Mouse (Mus musculus): ENCODE data around the gene Fbxl5.

Gene Fbxl5

DNA sequence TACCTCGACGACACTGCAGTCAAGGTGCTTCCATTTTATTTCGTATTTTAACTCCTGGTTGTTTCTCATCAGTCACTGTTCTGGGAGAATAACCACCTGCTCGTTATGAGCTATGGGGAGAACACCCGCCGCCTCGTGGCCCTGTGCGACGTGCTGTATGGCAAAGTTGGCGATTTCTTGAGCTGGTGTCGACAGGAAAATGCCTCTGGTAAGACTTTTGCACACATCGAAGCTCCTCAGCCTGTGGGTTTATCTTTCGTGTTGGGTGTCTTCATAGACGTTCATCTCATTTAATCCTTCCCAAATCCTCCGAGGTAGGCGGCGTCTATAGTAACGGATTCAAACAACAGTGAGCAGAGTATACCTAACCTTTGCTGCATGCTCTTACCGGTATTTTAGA, at the start of gene Fbxl5:
Gene Fbxl5 (minus strand): TSS at position 101 of the 400 bp plus-strand sequence.
- DNase-seq, result no peak

DNA sequence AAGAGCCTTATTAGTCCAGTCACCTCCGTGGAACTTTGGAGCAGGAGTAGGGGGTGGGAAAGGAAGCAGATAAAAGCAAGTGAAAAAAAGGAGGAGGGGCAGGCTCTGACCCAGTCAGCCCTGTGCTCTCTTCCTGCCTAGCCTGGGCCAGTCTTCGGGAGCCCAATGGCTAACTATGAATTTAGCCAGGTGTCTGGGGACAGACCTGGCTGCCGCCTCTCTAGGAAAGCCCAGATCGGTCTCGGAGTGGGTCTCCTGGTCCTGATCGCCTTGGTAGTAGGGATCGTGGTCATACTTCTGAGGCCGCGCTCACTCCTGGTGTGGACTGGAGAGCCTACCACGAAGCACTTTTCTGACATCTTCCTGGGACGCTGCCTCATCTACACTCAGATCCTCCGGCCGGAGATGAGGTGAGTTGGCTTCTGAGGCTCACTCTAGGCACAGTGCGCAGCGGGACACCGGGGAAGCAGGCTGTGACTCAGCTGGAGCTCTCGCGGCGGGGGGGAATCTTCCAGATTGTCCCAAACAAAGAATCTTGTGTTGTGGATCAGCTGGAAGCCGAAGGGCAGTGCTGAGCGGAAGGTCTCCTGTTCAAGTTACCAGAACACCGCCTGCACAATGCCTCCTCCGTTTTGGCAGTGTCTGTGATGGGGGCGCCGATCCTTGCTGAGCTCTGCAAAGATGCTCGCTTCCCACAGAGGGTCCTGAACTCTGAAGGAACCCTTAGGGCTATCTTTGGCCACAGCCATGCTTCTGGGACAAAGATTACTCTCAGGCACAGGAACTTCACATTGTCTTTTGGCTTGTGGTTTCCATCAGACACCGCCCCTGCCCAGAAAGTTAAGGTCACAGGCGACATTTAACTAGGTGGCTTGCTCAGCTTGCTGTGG, 47.5 kb upstream of the Fbxl5 start:
- peak; percentile 24 for DNase-seq

DNA sequence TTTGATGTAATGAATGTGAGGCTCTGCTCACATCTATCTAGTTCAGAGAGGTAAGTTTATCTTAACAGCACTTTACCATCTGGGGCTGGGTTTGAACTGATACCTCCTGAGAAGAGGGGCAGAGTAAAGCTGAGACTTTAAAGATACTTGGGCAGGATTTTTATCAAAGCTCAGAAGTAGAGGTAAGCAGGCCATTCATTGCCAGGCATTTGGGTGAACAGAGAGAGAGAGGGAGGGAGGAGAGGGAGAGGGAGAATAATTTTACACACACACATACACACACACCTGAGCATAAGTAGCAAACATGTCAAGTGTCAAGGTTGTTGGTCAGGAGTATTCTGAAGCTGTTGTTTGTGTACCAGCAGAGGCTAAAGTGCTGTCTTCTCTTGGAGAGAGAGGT, 46.8 kb upstream of the Fbxl5 start, which contains the start of gene Cd38:
Gene Cd38 (plus strand): TSS at position 301 of the 400 bp plus-strand sequence.
- DNase-seq, result no peak

DNA sequence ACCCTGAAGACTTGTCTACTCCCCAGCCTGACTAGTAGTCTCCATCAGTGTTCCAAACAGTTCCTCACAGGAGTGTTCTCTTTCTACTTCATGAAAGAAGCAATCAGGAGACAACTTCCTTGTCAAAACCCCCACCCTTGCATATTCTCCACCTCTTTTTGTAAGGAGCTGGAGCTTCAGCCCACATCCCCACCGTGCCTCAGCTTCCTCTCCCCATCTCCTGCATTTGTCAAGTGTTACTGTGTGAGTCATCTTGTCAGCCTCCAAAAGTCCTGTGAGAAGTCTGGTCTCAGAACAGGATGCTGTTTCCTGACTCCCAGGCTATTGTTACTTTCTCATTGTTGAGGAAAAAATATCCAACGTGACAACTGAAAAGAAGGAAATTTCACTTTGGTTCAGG, 43.9 kb upstream of the Fbxl5 start:
- DNase-seq, result no peak

DNA sequence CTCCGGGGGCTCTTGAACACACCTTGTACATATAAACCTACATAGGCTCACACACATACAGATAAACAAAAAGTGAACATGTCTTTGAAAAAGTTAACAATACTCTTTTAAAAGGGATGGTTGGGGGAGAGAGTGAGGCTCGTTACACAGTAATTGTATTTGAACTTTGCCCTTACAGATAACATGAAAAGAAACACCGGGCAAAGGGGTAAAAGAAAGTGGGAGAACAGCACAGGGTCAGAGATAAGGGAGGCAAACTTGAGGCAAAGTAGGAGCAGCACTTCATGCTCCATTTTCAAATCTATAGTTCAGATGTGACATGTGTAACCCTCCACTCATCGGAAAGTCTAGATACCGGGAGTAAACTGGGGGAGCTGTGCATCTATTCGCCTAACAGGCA, 42.2 kb upstream of the Fbxl5 start:
- DNase-seq, result no peak

DNA sequence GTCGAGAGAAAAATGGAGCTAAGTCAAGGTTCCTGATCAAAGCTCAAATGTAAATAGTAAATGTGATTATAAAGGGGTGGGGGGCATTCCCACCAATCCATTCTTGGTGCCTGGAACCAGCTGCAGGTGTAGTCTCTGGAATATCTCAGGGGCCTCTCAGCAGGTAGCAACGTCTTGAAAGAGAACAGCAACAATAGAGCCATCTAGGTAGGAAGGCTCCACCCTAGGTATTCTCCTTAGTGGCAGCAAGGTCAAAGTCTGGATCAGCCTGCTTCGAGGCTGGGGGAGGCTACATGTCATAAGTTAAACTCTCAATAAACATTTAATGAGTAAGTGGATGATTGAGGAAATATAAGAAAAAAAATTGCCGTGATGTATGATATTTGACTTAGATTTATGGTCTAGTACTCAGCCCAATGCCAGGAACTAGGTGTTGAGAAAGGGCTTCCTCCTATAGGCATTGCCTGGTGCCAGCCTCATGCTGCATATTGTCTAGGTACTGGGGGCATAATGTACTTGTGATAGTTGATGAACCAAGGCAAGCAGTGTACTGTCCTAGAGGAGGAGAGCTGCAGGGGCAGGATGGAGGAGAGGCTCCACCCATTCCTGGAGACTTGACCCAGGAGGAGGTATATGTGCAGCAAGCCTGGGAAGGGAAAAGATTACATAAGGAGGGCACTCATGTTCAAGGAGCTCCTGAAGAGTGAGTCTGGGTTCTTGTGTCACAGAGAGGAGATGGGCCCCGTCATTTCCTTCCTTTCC, 39.4 kb upstream of the Fbxl5 start:
- no peak for DNase-seq

DNA sequence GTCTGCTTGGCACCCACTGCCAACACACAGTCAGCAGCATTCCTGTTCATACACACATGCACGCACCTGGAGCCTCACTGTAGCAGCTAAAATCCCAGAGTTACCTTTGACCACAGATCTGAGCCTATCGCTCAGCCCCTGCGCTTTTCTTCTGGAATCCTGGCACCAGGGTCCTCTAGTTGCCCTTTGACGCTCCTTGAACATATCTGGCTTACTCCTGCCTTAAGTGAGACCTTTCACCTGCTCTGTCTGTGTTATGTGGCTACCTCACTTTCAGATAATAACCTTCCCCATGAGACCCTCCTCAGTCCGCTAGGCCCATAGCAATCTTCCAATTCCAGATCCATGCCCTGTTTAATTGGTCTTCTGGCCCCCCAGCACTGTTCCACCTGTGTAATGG, 38.7 kb upstream of the Fbxl5 start:
- no peak for DNase-seq

DNA sequence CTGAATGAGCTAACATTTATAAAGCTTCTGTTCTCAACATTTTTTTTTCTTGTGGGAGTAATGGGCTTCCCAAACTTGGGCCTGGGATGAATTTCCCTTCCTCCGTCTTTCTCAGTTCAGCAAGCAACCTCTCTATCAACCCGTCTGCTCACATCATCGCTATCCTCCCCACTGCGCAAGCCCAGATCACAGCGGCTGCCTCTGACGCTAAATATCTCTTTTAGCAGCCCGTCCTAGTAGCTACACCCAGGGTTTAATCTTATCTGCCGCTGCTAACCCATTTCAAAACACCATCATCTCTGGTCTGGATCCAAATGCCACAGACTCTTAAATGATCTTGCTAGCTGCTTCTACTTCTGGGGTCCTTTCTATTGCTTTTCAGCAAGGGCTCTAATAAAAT, 38.2 kb upstream of the Fbxl5 start:
- no peak for DNase-seq

DNA sequence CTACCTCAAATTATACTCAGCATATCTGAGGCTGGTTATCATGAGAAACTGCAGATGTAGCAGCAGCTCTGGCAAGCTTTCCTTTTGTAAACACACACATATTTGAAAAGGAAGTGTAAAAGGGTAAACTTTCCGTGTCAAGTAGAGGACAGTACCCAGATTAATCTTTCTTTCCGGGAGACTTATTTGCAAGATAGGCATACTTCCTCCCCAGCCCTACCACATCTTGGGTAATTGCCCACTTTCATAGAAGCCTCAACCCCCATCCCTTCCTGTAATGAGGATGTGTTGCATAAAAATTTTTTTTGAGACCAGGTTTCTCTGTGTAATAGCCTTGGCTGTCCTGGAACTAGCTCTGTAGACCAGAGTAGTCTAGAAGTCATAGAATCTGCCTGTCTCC, 34.3 kb upstream of the Fbxl5 start:
- no peak for DNase-seq

DNA sequence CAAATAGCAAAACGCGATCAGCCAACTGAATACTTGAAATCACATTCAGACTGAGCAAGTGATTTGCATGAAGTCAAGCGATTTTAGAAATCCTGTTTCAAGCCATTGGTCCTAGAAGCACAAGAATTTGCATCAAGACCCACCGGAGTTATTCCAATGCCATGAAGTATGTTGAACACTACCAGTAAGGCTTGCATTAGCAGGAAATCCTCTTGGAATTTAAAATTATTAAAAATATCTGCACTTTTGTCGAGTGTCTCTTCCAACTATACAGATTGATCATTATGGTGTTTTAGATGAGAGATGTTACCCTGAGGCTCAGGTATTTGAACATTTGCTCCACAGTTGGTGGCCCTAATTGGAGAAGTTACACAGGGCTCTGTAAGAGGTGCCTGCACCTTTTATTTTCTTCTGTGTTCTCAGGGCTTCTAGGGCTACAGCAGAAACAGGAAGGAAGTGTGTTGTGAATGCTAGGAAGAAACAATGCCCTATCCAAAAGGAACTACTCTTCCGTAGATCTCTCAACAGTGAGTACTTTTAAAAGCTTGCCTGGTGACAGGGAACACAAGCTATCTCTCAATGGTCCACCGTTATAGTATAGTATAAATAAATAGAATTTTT, 32.5 kb upstream of the Fbxl5 start:
- DNase-seq, result no peak

- DNase-seq, result no peak
Measured at GRCm38 (mm10) chr5:43853096-43853867, 31.8 kb upstream of the Fbxl5 start.

DNA sequence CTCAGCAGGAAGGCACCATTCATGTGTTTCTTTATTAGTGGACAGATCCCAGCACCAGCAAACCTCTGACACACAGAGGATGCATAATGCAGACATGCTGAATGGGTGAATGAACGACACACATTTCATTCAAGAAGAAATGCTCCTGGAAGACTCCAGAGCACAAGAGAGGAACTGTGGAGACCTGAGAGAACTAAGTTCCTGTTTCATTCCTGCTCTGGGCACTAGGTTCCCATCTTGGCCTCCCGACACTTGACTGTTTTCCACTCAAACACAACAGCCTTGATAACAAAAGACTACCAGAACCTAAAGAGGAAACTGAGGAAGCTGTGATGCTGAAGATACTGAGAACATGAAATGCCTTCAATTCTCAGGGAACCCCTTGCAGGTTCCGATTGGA, 26.8 kb upstream of the Fbxl5 start:
- no peak for DNase-seq

DNA sequence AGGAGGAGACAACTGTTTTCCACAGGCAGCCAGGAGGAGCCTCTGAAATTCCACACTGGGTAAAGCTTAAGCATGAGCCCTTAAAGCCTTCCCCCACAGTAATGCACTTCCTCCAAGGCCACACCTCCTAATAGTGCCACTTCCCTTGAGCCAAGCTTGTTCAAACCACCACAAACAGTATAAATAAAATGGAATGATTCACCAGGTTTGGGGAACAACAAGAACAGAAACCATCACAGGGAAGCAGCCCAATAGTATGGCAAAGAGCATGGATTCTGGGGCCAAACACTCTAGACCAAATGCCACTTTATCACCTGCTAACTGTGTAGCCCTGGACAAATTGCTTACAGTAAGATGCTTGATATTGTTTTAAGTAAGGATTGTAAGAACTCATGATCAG, 26.1 kb upstream of the Fbxl5 start:
- no peak for DNase-seq

GRCm38 (mm10) chr5:43846227-43846626, 24.8 kb upstream of the Fbxl5 start:
- DNase-seq, result no peak

DNA sequence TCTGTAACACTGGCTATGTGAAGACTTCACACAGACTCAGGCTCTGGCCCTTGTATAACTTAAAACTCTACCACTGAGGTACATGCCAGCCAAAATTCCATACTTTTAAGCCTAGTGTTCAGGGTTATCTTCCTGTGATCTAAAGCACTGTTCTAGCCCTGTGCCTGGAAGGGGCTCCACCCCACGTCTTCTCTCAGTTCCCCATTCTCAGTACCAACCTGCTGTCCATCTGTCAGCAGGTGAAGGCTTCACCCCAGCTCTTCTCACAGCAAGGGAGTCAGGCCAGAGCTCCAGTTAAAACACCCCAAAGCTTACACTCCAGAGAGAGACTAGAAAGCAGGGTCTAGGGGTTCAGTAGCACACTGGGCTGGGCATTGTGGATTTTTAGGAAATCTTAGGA, 24.2 kb upstream of the Fbxl5 start:
- no peak for DNase-seq

DNA sequence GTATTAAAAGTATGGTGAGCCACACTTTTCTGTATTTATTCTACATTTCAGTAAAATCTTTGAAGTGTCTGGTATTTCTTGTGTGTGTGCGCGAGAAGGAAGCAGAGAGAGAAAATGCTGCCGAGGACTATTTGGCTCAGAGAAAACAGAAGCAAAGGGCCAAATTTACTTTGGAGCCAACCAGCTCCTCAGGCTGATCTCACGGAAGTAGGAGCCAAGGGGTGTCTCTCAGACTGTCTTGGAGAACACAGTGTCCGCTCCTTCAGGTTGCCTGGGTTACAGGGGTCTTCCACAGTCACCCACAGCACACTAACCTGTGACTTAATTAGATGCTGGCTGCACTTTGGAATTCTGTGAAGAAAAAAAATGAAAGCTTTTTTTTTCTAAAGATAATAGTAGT, 23.6 kb upstream of the Fbxl5 start:
- DNase-seq, result no peak

DNA sequence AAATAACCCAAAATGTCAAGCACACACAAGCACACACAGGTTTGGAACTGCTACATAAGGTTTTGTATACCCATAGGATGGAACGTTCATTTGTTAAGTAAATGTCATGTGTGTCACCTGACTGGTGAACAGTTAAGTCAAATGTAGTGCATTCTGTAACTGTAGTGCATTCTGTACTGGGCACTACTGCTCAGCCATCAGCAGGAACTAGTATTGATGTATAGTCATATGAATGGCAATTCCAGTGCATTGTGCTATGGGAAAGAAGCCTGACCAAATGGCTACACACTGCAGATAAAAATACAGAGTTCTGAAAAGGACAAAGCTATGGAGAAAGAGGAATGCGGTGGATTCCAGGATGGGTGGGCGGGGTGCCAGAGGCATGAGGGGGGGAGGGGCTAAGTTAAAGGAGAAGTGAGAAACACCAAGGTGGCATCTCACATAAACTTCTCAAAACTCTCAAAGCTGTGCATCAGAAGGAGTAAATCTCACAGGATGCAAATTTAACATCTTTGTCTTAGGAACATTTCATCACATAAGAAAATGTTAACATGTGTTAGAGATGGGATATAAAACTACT, 21.2 kb upstream of the Fbxl5 start:
- no peak for DNase-seq

DNA sequence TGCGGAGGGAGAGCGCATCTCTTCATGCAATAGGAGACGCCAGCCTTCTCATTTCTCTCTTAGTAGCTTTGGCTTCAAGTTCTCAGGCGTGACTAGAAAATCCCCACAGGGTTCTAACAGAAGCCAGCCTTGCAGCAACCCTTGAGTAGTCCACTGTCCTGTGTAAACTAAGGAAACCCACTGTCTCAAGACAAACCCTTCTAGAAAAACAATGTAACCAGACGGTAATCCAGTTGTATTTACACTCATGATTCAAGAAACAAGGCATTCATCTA, 20.5 kb upstream of the Fbxl5 start:
- DNase-seq, result no peak

GRCm38 (mm10) chr5:43841144-43842010, 19.9 kb upstream of the Fbxl5 start:
- no peak for DNase-seq

- DNase-seq, result peak; percentile 33
Measured at GRCm38 (mm10) chr5:43837372-43837771, 15.9 kb upstream of the Fbxl5 start.

GRCm38 (mm10) chr5:43836590-43836989, 15.2 kb upstream of the Fbxl5 start:
- DNase-seq, result no peak

DNA sequence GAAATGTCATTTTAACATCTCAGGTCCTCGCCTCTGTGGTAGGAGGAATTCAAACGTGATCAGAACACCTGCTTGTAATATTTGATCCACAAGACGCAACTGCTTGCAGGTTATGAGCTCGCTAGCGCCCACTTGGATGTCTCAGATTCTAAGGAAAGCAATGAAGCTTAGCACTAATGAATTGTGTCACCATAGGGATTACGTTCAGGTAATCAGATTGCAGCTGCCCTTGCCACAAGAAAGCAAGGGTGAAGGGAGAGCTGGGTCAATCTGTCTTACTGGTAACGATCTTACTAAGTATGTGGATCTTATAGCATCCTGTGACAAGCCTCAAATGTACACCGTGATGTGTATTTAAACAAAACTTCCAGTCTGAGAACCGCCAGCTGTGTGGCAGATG, 5.9 kb upstream of the Fbxl5 start:
- DNase-seq, result no peak

Measured in right cerebral cortex, postnatal 14 days (tissue).